Mouse (Mus musculus) embryonic facial prominence, embryonic 12.5 days (tissue): ENCODE results near the gene Syn1. TPM values are rescaled to one million over a fixed set of nuclear protein-coding genes. Genes with fewer than 3 reads are reported as not detected.

Experiments
- ATAC-seq: fragments of 200-750 bp; cut with Nextera tagmentation; 2 replicates; pipeline ENCODE4 v1.8.0; 2017; ENCODE audit not compliant: insufficient number of reproducible peaks, insufficient read depth, low FRiP score, low TSS enrichment
- H3K27ac ChIP-seq: fragments of 300-500 bp; sonication (generic); 2 replicates; pipeline ENCODE4 v1.5.1; 2016; ENCODE audit warnings: mild to moderate bottlenecking
- H3K27me3 ChIP-seq: fragments of 300-500 bp; sonication (generic); 2 replicates; pipeline ENCODE4 v1.6.1; 2016; ENCODE audit warnings: mild to moderate bottlenecking, moderate library complexity
- H3K36me3 ChIP-seq: fragments of 300-500 bp; sonication (generic); 2 replicates; pipeline ENCODE4 v1.6.1; 2016; ENCODE audit warnings: mild to moderate bottlenecking
- H3K4me1 ChIP-seq: fragments of 300-500 bp; sonication (generic); 2 replicates; pipeline ENCODE4 v1.6.1; 2016
- H3K4me2 ChIP-seq: fragments of 300-500 bp; sonication (generic); replicated peaks from 2 replicates; pipeline ENCODE4 v1.6.1; 2016; ENCODE audit warnings: mild to moderate bottlenecking, moderate library complexity
- H3K4me3 ChIP-seq: fragments of 300-500 bp; sonication (generic); 2 replicates; pipeline ENCODE4 v1.5.1; 2016; ENCODE audit warnings: mild to moderate bottlenecking
- H3K9ac ChIP-seq: fragments of 300-500 bp; sonication (generic); 2 replicates; pipeline ENCODE4 v1.6.1; 2016; ENCODE audit warnings: mild to moderate bottlenecking, moderate library complexity
- H3K9me3 ChIP-seq: fragments of 300-500 bp; sonication (generic); 2 replicates; pipeline ENCODE4 v1.6.1; 2016; ENCODE audit warnings: mild to moderate bottlenecking, moderate library complexity
- WGBS: fragments of 180-500 bp; shearing (Covaris S2); methylation state at CpG from one replicate; pipeline ENCODE4 v1.1.7; 2016; 5-methylcytosine and 5-hydroxymethylcytosine counted together
- polyA plus RNA-seq: library from polyadenylated mRNA; unstranded; fragments of >200 nt; fragmentation: Nextera tagmentation; extraction: Ambion mirVana; gene quantifications from 2 replicates; pipeline ENCODE4 v1.2.1, GENCODE M21; 2016

The Syn1 gene
- polyA plus RNA-seq, 1 experiment from 2014 or later, result 2.3 TPM

- no peak overlapping the region for H3K27ac ChIP-seq
- ATAC-seq, result no peak
Measured at GRCm38 (mm10) chrX:20915075-20915474, 5.7 kb downstream of the Syn1 start.

DNA sequence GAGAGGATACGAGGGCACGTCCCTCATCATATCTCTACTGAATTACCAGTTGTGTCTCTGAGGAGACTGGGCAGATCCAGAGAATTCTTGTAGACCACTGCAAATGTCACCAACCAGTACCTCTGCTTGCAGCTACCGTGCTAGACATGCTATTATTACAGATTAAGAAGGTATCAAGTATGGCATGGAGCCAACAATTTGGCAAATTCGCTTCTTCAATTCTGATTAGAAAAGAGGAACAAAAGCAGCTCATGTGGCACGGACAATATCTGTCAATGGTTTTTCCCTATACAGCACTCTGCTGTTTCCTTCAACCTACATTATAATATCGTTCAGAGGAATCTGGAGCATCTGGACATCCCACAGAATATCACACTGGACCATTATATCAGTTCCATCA is 7.1 kb downstream of the Syn1 start:
- no peak for ATAC-seq
- WGBS, result 73% methylated on average over 6 of the region's 6 CpGs

More at GRCm38 (mm10) chrX:20915075-20915474, 5.7 kb downstream of the Syn1 start:
- H3K9ac ChIP-seq, result no peak overlapping the region
- no peaks in the 10 kb centered on the region for H3K27me3 ChIP-seq
- no peak overlapping the region for H3K4me2 ChIP-seq
- H3K9me3 ChIP-seq, result no peaks in the 10 kb centered on the region
- H3K4me1 ChIP-seq, result no peaks in the 10 kb centered on the region
- no peaks in the 10 kb centered on the region for H3K36me3 ChIP-seq
- H3K4me3 ChIP-seq, result no peak overlapping the region

GRCm38 (mm10) chrX:20910074-20910473 is 10.7 kb downstream of the Syn1 start:
- Histone ChIP-seq H3K9ac (no peak overlapping the region), H3K27ac (no peak overlapping the region), H3K4me2 (no peak overlapping the region), H3K4me3 (no peak overlapping the region), H3K9me3 (no peaks in the 10 kb centered on the region), H3K27me3 (no peaks in the 10 kb centered on the region), H3K36me3 (no peaks in the 10 kb centered on the region), H3K4me1 (no peaks in the 10 kb centered on the region)
- 48% methylated on average over 3 of the region's 3 CpGs for WGBS
- ATAC-seq, result no peak

More for the DNA sequence above, 7.1 kb downstream of the Syn1 start:
- H3K4me2 ChIP-seq, result no peak overlapping the region
- H3K4me1 ChIP-seq, result no peaks in the 10 kb centered on the region
- no peak overlapping the region for H3K27ac ChIP-seq
- H3K4me3 ChIP-seq, result no peak overlapping the region
- H3K9ac ChIP-seq, result no peak overlapping the region
- no peaks in the 10 kb centered on the region for H3K36me3 ChIP-seq
- no peaks in the 10 kb centered on the region for H3K27me3 ChIP-seq
- H3K9me3 ChIP-seq, result no peaks in the 10 kb centered on the region

- WGBS, result 56% methylated on average over 3 of the region's 3 CpGs
- Histone ChIP-seq H3K9ac (no peak overlapping the region), H3K4me2 (no peak overlapping the region), H3K27me3 (no peaks in the 10 kb centered on the region), H3K36me3 (no peaks in the 10 kb centered on the region), H3K27ac (no peak overlapping the region), H3K4me1 (no peaks in the 10 kb centered on the region), H3K9me3 (no peaks in the 10 kb centered on the region), H3K4me3 (no peak overlapping the region)
- no peak for ATAC-seq
Measured at GRCm38 (mm10) chrX:20875241-20875640, 45.6 kb downstream of the Syn1 start.

DNA sequence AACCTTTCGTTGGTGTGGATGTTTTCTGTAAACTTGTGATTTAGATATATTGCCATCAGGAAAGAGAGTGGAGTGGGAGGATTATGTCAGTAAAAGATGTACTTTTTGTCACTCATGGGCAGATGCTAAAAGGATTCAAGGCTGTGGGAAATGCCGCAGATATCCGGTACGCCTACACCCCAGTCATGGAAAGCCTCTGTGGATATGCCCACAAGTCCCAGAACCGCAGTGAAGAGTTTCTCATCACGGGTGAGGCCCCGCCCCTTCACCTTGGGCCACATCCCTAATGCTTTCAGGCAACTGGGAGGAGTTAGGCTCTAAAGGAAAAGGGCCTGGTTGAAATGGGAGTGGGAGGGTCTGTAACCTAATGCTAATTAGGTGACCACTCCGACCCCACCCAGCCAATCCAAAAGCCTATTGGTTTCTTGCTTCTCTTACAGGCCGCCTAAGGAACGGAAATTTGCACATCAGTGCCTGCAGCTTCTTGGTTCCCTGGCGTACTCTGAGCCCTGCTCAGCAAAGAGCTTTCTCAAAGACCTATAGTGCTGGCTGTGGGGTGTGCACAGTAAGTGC is 47.8 kb downstream of the Syn1 start:
- Histone ChIP-seq H3K9me3 (no peaks in the 10 kb centered on the region), H3K36me3 (no peaks in the 10 kb centered on the region), H3K4me3 (no peak overlapping the region), H3K4me1 (no peaks in the 10 kb centered on the region), H3K27ac (no peak overlapping the region), H3K9ac (no peak overlapping the region), H3K4me2 (no peak overlapping the region), H3K27me3 (no peaks in the 10 kb centered on the region)
- no peak for ATAC-seq
- WGBS, result 28% methylated on average over 11 of the region's 11 CpGs

DNA sequence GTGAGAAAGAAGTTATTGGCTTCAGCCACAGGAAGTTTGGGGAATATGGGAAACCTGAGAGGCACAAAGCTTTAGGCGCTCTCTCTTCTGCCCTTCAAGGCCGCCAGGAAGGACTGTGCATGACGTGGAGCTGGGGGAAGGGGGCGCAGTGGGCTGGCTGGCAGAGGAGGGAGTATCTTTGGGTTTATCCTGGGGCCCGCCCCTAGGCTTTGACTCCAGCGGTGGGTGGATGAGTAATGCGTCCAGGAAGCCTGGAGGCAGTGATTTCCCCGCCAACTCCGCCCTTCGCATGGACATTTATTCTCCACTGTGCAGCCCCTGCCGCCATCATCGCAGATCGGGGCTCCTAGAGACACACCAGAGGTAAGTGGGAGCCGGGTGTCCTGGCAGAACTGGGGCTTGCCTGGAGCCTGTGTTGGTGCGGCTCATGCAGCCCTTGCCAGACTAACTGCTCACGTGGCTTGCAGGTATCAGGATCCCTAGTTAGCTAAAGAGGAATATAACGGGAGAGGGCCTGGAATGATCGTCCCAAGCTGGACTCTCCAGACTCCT is 50.8 kb downstream of the Syn1 start, which contains the start of gene Timp1:
Timp1 (plus strand) TSS at position 205 of the 552 bp plus-strand sequence.
- Histone ChIP-seq H3K4me1 (no peaks in the 10 kb centered on the region), H3K27ac (no peak within 1 kb of the TSS), H3K4me2 (peak within 1 kb of the TSS; percentile 46), H3K36me3 (no peaks in the 10 kb centered on the region), H3K9me3 (no peaks in the 10 kb centered on the region), H3K4me3 (peak within 1 kb of the TSS; percentile 27), H3K27me3 (no peaks in the 10 kb centered on the region), H3K9ac (no peak within 1 kb of the TSS)
- 19% methylated on average over 18 of the region's 18 CpGs for WGBS
- peak; percentile 68; the same call in 1 of the 2 replicates for ATAC-seq

- Histone ChIP-seq H3K27me3 (no peaks in the 10 kb centered on the region), H3K4me1 (no peaks in the 10 kb centered on the region), H3K9ac (no peak overlapping the region), H3K36me3 (no peaks in the 10 kb centered on the region), H3K27ac (no peak overlapping the region), H3K4me3 (no peak overlapping the region), H3K4me2 (no peak overlapping the region), H3K9me3 (no peaks in the 10 kb centered on the region)
- no peak for ATAC-seq
- 70% methylated on average over 1 of the region's 1 CpGs for WGBS
Measured at GRCm38 (mm10) chrX:20869203-20869602, 51.6 kb downstream of the Syn1 start.

DNA sequence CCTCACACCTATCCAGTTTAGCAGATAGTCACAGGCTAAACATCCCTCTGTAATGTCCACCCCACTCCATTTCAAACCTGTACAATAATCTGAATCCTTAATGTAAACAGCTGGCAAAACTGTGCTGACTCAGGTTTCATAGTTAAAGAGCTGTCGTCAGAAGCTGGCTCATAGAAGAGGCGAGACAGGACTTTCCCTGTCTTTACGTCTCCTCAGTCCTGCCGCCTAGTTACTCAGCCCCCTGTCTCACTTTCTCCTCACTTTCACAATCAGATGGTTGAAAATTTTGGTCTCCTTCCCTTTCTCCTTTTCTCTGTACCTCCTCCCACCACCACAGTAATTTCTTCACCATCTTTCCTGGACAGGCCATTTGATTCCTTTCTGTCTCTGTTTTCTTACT is 52.7 kb downstream of the Syn1 start:
- H3K27me3 ChIP-seq, result no peaks in the 10 kb centered on the region
- H3K4me1 ChIP-seq, result no peaks in the 10 kb centered on the region
- H3K36me3 ChIP-seq, result no peaks in the 10 kb centered on the region
- no peak overlapping the region for H3K4me3 ChIP-seq
- H3K9me3 ChIP-seq, result no peaks in the 10 kb centered on the region
- no peak overlapping the region for H3K4me2 ChIP-seq
- H3K27ac ChIP-seq, result no peak overlapping the region
- 45% methylated on average over 4 of the region's 4 CpGs for WGBS
- ATAC-seq, result no peak
- no peak overlapping the region for H3K9ac ChIP-seq

DNA sequence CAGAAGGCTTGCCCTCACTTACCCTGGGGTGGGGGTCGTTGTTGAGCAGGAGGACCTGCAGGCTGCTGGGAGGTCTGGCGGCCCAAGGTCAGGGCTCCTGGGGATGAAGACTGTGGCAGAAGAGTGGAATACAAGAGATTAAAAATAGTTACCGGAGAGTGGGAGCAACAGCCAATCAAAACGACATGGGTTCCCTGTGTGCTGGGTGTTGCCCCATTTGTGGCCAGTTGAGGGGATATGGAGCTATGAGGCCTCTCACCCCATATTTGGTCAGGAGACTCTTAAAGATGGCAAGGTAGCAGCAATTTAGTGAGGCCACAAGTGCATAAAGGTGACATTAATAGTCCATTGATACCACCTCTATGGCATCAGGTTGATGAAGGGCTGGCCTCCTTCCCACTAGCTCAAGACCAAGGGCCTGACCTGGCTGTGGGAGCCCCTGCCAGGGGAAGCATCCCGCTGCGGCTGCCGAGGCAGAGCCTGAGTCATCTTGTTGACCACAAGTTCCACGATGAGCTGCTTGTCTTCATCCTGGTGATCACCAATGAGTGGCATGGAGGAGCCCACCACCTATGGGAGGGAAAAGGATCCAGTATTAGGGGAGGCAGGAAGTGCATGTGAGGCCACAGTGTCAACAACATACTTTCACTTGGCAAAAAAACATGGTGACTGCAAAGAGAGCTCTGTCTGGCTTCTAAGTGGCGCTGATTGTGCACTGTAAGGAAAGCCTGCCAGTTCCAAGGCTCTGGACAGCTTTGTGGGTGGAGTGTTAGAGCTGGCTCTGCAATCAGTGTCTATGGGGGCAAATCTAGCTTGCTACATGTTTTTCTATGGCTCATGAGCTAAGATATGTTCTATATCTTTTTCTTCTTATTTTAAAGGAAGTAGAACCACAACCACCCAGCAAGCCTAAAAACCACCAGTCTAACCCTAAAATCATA is 57.4 kb downstream of the Syn1 start:
- Histone ChIP-seq H3K4me3 (no peak overlapping the region), H3K9ac (no peak overlapping the region), H3K4me2 (no peak overlapping the region), H3K9me3 (no peaks in the 10 kb centered on the region), H3K4me1 (no peaks in the 10 kb centered on the region), H3K36me3 (no peaks in the 10 kb centered on the region), H3K27me3 (no peaks in the 10 kb centered on the region), H3K27ac (no peak overlapping the region)
- 80% methylated on average over 9 of the region's 9 CpGs for WGBS
- no peak for ATAC-seq

DNA sequence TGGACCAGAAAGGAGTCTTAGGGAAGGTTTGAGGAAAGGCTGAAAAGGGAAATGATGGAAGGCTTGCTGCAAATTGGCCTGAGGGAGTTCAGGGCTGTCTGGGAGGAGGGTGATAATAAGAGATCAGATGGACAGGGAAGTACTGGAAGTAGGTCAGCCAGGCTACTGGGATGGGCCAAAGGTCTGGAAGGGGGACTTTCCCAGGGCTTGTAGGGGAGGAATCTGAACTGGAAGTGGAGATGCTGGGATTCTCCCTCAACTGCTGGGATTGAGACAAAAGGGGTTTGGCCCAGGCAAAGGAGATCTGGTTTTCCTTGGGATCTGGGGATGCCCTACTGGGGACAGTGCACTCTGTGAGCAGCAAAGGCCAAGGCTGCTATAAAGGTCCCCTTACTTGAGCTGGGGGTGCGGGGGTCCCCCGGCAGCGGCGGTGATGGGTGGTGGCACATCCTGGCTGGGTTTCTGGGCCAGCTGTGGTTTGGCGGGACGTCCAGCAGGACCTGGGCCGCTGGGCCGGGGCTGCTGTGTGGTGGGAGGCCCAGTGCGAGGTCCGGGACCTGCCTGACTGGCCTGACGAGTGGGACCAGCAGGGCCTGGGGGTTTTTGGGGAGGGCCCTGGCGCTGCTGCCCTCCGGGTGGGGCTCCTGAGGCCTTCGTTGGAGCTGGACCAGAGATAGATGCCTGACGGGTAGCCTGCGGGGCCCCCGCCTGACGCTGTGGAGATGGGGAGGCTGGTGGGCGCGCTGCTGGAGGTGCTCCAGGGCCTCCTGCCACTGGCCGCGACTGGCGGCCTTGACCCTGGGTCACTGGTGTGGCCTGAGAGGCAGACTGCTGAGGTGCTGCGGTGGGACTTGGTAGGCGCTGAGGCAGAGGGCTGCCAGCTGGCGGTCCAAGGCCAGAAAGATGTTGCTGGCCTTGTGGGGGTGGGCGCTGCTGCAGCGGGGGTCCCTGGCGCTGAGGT is 58.4 kb downstream of the Syn1 start:
- H3K4me3 ChIP-seq, result no peak overlapping the region
- WGBS, result 38% methylated on average over 27 of the region's 29 CpGs
- H3K4me2 ChIP-seq, result no peak overlapping the region
- H3K9me3 ChIP-seq, result no peaks in the 10 kb centered on the region
- H3K27ac ChIP-seq, result no peak overlapping the region
- no peaks in the 10 kb centered on the region for H3K27me3 ChIP-seq
- no peaks in the 10 kb centered on the region for H3K36me3 ChIP-seq
- no peaks in the 10 kb centered on the region for H3K4me1 ChIP-seq
- no peak overlapping the region for H3K9ac ChIP-seq
- peak; percentile 24; the same call in 1 of the 2 replicates for ATAC-seq

DNA sequence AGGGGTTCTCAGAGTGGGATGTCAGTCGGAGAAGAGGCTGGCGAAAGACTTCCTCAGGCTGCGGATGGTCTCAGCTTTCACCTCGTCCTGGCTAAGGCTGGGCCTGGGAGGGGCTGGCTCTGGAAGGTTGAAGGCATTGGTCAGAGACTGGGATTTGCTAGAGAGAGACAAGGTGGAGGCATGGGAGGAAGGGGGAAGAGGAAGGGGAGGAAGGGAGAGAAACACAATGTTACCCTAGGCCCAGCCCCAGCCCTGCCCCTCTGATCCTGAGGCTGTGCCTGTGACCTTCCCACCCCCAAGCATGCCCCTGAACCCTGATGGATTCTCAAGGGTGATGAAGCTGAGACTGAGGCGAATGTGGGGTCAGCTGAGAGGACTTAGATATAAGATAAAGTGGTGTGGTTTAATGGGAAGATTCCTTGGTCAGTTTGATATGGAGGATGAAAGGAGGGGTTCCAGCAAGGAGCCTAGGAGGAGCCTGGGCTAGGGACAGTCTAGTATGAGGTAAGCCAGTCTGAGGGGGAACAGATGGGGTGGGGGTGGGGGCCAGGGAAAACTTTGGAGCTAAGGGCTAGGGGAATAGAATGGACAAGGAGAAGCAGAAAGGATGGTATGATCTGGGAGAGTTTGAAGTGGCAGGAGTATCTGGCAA is 59.2 kb downstream of the Syn1 start:
- H3K27ac ChIP-seq, result no peak overlapping the region
- no peaks in the 10 kb centered on the region for H3K36me3 ChIP-seq
- 46% methylated on average over 5 of the region's 5 CpGs for WGBS
- no peak overlapping the region for H3K4me2 ChIP-seq
- no peaks in the 10 kb centered on the region for H3K4me1 ChIP-seq
- no peaks in the 10 kb centered on the region for H3K9me3 ChIP-seq
- H3K9ac ChIP-seq, result no peak overlapping the region
- H3K4me3 ChIP-seq, result no peak overlapping the region
- no peak; the same call in 1 of the 2 replicates for ATAC-seq
- no peaks in the 10 kb centered on the region for H3K27me3 ChIP-seq
